13 mouse cellular contexts compared by ENCODE assay signal in the genomic region with DNA sequence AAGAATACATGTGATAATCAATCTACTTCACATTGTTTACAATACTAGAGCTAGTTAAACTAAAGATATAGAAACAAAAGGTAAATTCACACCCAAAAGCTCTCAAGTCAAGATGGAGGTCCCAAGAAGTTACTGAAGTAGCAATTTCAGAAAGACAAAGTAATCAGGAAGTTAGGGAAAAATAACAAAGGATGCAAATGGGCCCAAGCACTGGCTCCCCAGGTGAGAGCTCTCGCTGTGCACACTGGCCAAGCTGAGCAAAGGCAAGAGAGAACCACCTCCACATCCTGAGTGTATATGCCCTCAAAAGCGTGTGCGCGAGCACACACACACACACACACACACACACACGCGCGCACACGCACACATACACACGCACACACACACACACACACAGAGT.
"Had no signal": no experiment of that assay in that cellular context is flagged by ENCODE, and none has a peak within 500 bp of the region (broad histone marks: within the 10 kb centered on the region; RNA-seq: fewer than 3 reads in every experiment).

No protein-coding gene starts in this region.

- ATAC-seq: liver, postnatal 0 days; lung, postnatal 0 days; midbrain, embryonic 16.5 days had no signal

- DNase-seq: liver, postnatal 0 days; lung, adult 2 months; lung, postnatal 14 days; lung, postnatal 36 days; midbrain, embryonic 14.5 days; right cerebral cortex, postnatal 25 days; right cerebral cortex, postnatal 4 days; spleen, adult 18-20 months; thymus, adult 18-20 months; thymus, postnatal 14 days; thymus, postnatal 36 days had no signal
